ENCODE assay signal across 8 mouse cellular contexts in the genomic region with DNA sequence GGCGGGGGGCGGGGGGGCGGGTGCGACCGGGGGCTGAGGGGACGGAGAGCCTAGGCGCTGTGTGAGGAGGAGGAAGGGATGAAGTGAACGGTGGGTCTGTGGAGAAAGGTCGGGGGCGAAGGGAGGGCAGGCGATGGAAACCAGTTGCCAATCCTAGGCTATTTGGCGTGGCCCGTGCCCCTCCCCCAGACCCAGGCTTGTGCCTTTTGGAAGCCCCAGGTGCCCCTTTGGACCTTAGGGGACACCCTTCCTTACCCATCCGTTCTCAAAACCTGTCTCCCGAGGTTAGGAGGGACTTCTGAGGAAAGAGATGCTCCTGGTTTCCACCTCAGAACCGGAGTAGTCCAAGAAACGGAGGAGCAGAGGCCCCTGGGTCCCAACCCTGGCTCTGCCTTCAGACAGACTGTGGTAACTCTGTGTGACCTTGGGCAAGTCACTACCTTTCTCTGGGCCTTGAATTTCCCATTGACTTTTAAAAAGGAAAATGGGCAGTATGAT. TPM values are rescaled to one million over a fixed set of nuclear protein-coding genes. Genes with fewer than 3 reads are reported as not detected.
DNase-seq lines count a peak whose midpoint lies in the region; ATAC-seq lines count a peak whose summit lies in the region.

A gene (minus strand): TSS at position 405 of the 498 bp plus-strand sequence.

- peak within 1 kb of the TSS; percentile 81 for H3K4me3 ChIP-seq in heart, embryonic 10.5 days
- peak within 1 kb of the TSS; percentile 77 for H3K4me3 ChIP-seq in heart, embryonic 15.5 days
- peak within 1 kb of the TSS; percentile 70 for H3K4me3 ChIP-seq in midbrain, embryonic 11.5 days (ENCODE audit: low read depth, low read length)

- H3K9me3 ChIP-seq in heart, embryonic 10.5 days, result no peaks in the 10 kb centered on the region
- H3K9me3 ChIP-seq in heart, embryonic 15.5 days (replicated peaks), result no peaks in the 10 kb centered on the region
- no peaks in the 10 kb centered on the region for H3K9me3 ChIP-seq in midbrain, embryonic 11.5 days (ENCODE audit: control insufficient read depth, low read length)

- ATAC-seq in heart, embryonic 15.5 days (replicated peaks; ENCODE audit: insufficient number of reproducible peaks, insufficient read depth, low FRiP score, low read depth), result peak; percentile 4; the same call in 1 of the 2 replicates
- peak; percentile 69 for ATAC-seq in midbrain, embryonic 11.5 days (ENCODE audit: low FRiP score)

- no peak for DNase-seq in heart, embryonic 10.5 days (ENCODE audit: low spot score)
- no peak for DNase-seq in heart, adult 11 months
- peak; percentile 43 for DNase-seq in ES-CJ7 (ENCODE audit: low read depth, low spot score)
- DNase-seq in cerebellum, postnatal 10 days, result peak; percentile 75 to 77
- peak; percentile 70 for DNase-seq in kidney, postnatal 10 days
- DNase-seq in midbrain, embryonic 11.5 days (ENCODE audit: low spot score, missing footprints), result peak; percentile 94
- DNase-seq in thymus, postnatal 25 days, result peak; percentile 22

- H3K27ac ChIP-seq in heart, embryonic 10.5 days, result peak within 1 kb of the TSS; percentile 93
- H3K27ac ChIP-seq in heart, embryonic 15.5 days, result peak within 1 kb of the TSS; percentile 88
- peak within 1 kb of the TSS; percentile 87 for H3K27ac ChIP-seq in midbrain, embryonic 11.5 days (ENCODE audit: low read depth, low read length)

- H3K27me3 ChIP-seq in heart, embryonic 10.5 days (ENCODE audit: insufficient read depth, poor library complexity, severe bottlenecking), result no peaks in the 10 kb centered on the region
- H3K27me3 ChIP-seq in heart, embryonic 15.5 days, result no peaks in the 10 kb centered on the region
- H3K27me3 ChIP-seq in midbrain, embryonic 11.5 days (ENCODE audit: control insufficient read depth, insufficient read depth, low read length), result no peaks in the 10 kb centered on the region

- 1% methylated on average over 10 of the region's 17 CpGs for WGBS in heart, embryonic 10.5 days
- 3% methylated on average over 17 of the region's 17 CpGs for WGBS in heart, embryonic 15.5 days
- 2% methylated on average over 16 of the region's 17 CpGs for WGBS in midbrain, embryonic 11.5 days

- peaks cover 6% of the 10 kb centered on the region; the same call in 1 of the 2 replicates for H3K36me3 ChIP-seq in heart, embryonic 10.5 days
- H3K36me3 ChIP-seq in heart, embryonic 15.5 days, result no peaks in the 10 kb centered on the region
- H3K36me3 ChIP-seq in midbrain, embryonic 11.5 days (ENCODE audit: control insufficient read depth, insufficient read depth, low read length), result no peaks in the 10 kb centered on the region

- peaks cover 12% of the 10 kb centered on the region for H3K4me1 ChIP-seq in heart, embryonic 10.5 days
- H3K4me1 ChIP-seq in heart, embryonic 15.5 days (replicated peaks), result peaks cover 14% of the 10 kb centered on the region
- peaks cover 11% of the 10 kb centered on the region for H3K4me1 ChIP-seq in midbrain, embryonic 11.5 days (ENCODE audit: control insufficient read depth, insufficient read depth, low read length)

- peak within 1 kb of the TSS; percentile 77 for H3K4me2 ChIP-seq in heart, embryonic 15.5 days
- H3K4me2 ChIP-seq in midbrain, embryonic 11.5 days, result peak within 1 kb of the TSS; percentile 56

- peak within 1 kb of the TSS; percentile 68 for H3K9ac ChIP-seq in heart, embryonic 15.5 days
- H3K9ac ChIP-seq in midbrain, embryonic 11.5 days (ENCODE audit: low read length), result peak within 1 kb of the TSS; percentile 81

RNA-seq across cellular contexts. Expression of the gene that starts here (rescaled TPM):
- 0.19 and 0.37 TPM in 2 replicates for polyA plus RNA-seq in heart, embryonic 10.5 days (2016; fragmentation: Nextera tagmentation; extraction: Ambion mirVana)
- 0.09 and 0.47 TPM in 2 replicates for polyA plus RNA-seq in heart, embryonic 15.5 days (2015; fragmentation: Nextera tagmentation; extraction: Ambion mirVana)
- polyA plus RNA-seq in midbrain, embryonic 11.5 days (2014; fragmentation: Nextera tagmentation; extraction: Ambion mirVana), result 0.19 TPM in 1 of 2 replicates, not detected in the other

Comparison
In these comparisons a context has a peak if more than half of its experiments do, and no peak if none do; other contexts are left out.
1. Peak in ATAC-seq, H3K4me3 ChIP-seq, H3K27ac ChIP-seq, H3K9ac ChIP-seq and H3K4me2 ChIP-seq in heart, embryonic 15.5 days; RNA of the gene not detected or under 1 TPM.
2. Peak in DNase-seq, ATAC-seq, H3K4me3 ChIP-seq, H3K27ac ChIP-seq, H3K9ac ChIP-seq and H3K4me2 ChIP-seq in midbrain, embryonic 11.5 days; RNA of the gene not detected or under 1 TPM.
3. DNase-seq: peak in ES-CJ7 (single experiment), cerebellum, postnatal 10 days (2 of 2), kidney, postnatal 10 days (single experiment) and thymus, postnatal 25 days (single experiment); none in heart, embryonic 10.5 days (single experiment) and heart, adult 11 months (single experiment).
4. Peak in every context shown above with its lines, with median percentiles within 50 percentile points of each other: H3K27ac ChIP-seq and H3K4me3 ChIP-seq.